Mouse (Mus musculus) spleen, adult 2 months (tissue): ENCODE measurements around the gene Sco1. TPM values are rescaled to one million over a fixed set of nuclear protein-coding genes. Genes with fewer than 3 reads are reported as not detected.

Experiments used
- DNase-seq, 2 experiments: peaks; one replicate each; pipeline versions ENCODE4 v3.0.0 to v3.0.0-alpha.2; 2012 to 2021; ENCODE audit warnings: low spot score in 2 of 2, low read depth in 1 of 2
- H3K27ac ChIP-seq: fragments of 200-500 bp; 2 replicates; pipeline ENCODE4 v1.5.1; 2012; ENCODE audit warnings: low read length, inconsistent platforms; ENCODE audit not compliant: insufficient read depth
- H3K27me3 ChIP-seq: fragments of 200-500 bp; 2 replicates; pipeline ENCODE4 v1.6.1; 2012; ENCODE audit warnings: mild to moderate bottlenecking, moderate library complexity, low read length, inconsistent platforms; ENCODE audit not compliant: control insufficient read depth, insufficient read depth
- H3K36me3 ChIP-seq: fragments of 200-500 bp; 2 replicates; pipeline ENCODE4 v1.6.1; 2012; ENCODE audit warnings: mild to moderate bottlenecking, low read length, inconsistent platforms; ENCODE audit not compliant: control insufficient read depth, insufficient read depth
- H3K4me1 ChIP-seq: fragments of 200-500 bp; 2 replicates; pipeline ENCODE4 v1.6.1; 2011; ENCODE audit warnings: inconsistent platforms; ENCODE audit not compliant: control insufficient read depth, insufficient read depth, insufficient read length
- H3K4me3 ChIP-seq: fragments of 200-500 bp; 2 replicates; pipeline ENCODE4 v1.5.1; 2011; ENCODE audit warnings: mild to moderate bottlenecking, inconsistent platforms; ENCODE audit not compliant: insufficient read depth, insufficient read length; ENCODE audit errors: extremely low read depth
- CTCF ChIP-seq: fragments of 200-500 bp; IDR thresholded peaks from 2 replicates; pipeline ENCODE4 v1.5.1; 2011; ENCODE audit warnings: mild to moderate bottlenecking, inconsistent platforms; ENCODE audit not compliant: insufficient read depth, insufficient read length, insufficient replicate concordance; ENCODE audit errors: extremely low read depth
- POLR2A ChIP-seq: fragments of 200-500 bp; IDR thresholded peaks from 2 replicates; pipeline ENCODE4 v1.6.1; 2011; ENCODE audit warnings: low read depth, low read length, inconsistent platforms
- WGBS: fragments of 180-500 bp; shearing (Covaris S2); methylation state at CpG from one replicate; pipeline ENCODE4 v1.1.7; 2018; 5-methylcytosine and 5-hydroxymethylcytosine counted together
- polyA plus RNA-seq: library from polyadenylated mRNA; depleted of rRNA; stranded (reverse); fragments of >200 nt; gene quantifications from 2 replicates; pipeline ENCODE4 v1.2.3, GENCODE M21; 2012

Sco1 gene
- polyA plus RNA-seq, 1 experiment = 2.0 TPM

GRCm38 (mm10) chr11:67024867-67025477 is 27.5 kb upstream of the Sco1 start, which contains the start of gene Tmem220:
Tmem220 (plus strand) TSS chr11:67025154.
- peaks cover 2% of the 10 kb centered on the region; the same call in 1 of the 2 replicates for H3K4me1 ChIP-seq
- TF ChIP-seq POLR2A = no peak
- peak; percentile 80 for TF ChIP-seq CTCF
- no peak within 1 kb of the TSS for H3K27ac ChIP-seq
- DNase-seq = peak; percentile 86 to 90
- no peaks in the 10 kb centered on the region for H3K27me3 ChIP-seq
- no peaks in the 10 kb centered on the region for H3K36me3 ChIP-seq
- peak within 1 kb of the TSS; percentile 57 for H3K4me3 ChIP-seq
- WGBS = 2% methylated on average over 34 of the region's 35 CpGs

GRCm38 (mm10) chr11:67030904-67031602 is 21.4 kb upstream of the Sco1 start:
- no peak for TF ChIP-seq POLR2A
- TF ChIP-seq CTCF = no peak
- no peak for DNase-seq
- no peaks in the 10 kb centered on the region for H3K36me3 ChIP-seq
- WGBS = 51% methylated on average over 16 of the region's 16 CpGs
- no peak overlapping the region for H3K4me3 ChIP-seq
- H3K4me1 ChIP-seq = no peaks in the 10 kb centered on the region
- no peaks in the 10 kb centered on the region for H3K27me3 ChIP-seq
- H3K27ac ChIP-seq = no peak overlapping the region

GRCm38 (mm10) chr11:67031603-67031915 is 20.9 kb upstream of the Sco1 start:
- Histone ChIP-seq H3K4me1 (no peaks in the 10 kb centered on the region), H3K4me3 (no peak overlapping the region), H3K27ac (no peak overlapping the region), H3K36me3 (no peaks in the 10 kb centered on the region), H3K27me3 (no peaks in the 10 kb centered on the region)
- no peak for DNase-seq
- 65% methylated on average over 2 of the region's 2 CpGs for WGBS
- TF ChIP-seq CTCF (no peak), POLR2A (no peak)

GRCm38 (mm10) chr11:67034775-67035485 is 17.5 kb upstream of the Sco1 start:
- no peak for DNase-seq
- 80% methylated on average over 4 of the region's 4 CpGs for WGBS
- no peak for TF ChIP-seq POLR2A
- TF ChIP-seq CTCF = no peak

GRCm38 (mm10) chr11:67036229-67036628 is 16.2 kb upstream of the Sco1 start:
- no peak for DNase-seq
- 89% methylated on average over 6 of the region's 6 CpGs for WGBS
- no peak for TF ChIP-seq CTCF
- no peak for TF ChIP-seq POLR2A

More at GRCm38 (mm10) chr11:67034775-67035485, 17.5 kb upstream of the Sco1 start:
- Histone ChIP-seq H3K36me3 (peaks cover 5% of the 10 kb centered on the region; the same call in 1 of the 2 replicates), H3K27me3 (no peaks in the 10 kb centered on the region), H3K4me3 (no peak overlapping the region), H3K27ac (no peak overlapping the region), H3K4me1 (no peaks in the 10 kb centered on the region)

GRCm38 (mm10) chr11:67036892-67037291 is 15.6 kb upstream of the Sco1 start:
- peaks cover 13% of the 10 kb centered on the region for H3K36me3 ChIP-seq
- DNase-seq = no peak
- 92% methylated on average over 9 of the region's 9 CpGs for WGBS

More at GRCm38 (mm10) chr11:67036229-67036628, 16.2 kb upstream of the Sco1 start:
- Histone ChIP-seq H3K36me3 (peaks cover 9% of the 10 kb centered on the region), H3K4me1 (no peaks in the 10 kb centered on the region), H3K27ac (no peak overlapping the region), H3K27me3 (no peaks in the 10 kb centered on the region), H3K4me3 (no peak overlapping the region)

More at GRCm38 (mm10) chr11:67036892-67037291, 15.6 kb upstream of the Sco1 start:
- Histone ChIP-seq H3K4me3 (no peak overlapping the region), H3K27ac (no peak overlapping the region), H3K27me3 (no peaks in the 10 kb centered on the region), H3K4me1 (no peaks in the 10 kb centered on the region)
- TF ChIP-seq POLR2A (no peak), CTCF (no peak)
